Mouse (Mus musculus): ENCODE measurements around the gene Hist1h2bh.

- TF ChIP-seq CTCF (IDR thresholded peaks at IDR 0.05; ENCODE audit: borderline replicate concordance, extremely low read depth, insufficient read depth, insufficient read length) (no peak), POLR2A (IDR thresholded peaks at IDR 0.05; ENCODE audit: borderline replicate concordance, extremely low read depth, insufficient read depth, insufficient read length, poor library complexity, severe bottlenecking) (no peak)
Observed at GRCm38 (mm10) chr13:23562699-23563462, 19.7 kb upstream of the Hist1h2bh start.

Data from brain, embryonic 14.5 days (tissue).